Mouse (Mus musculus) embryonic facial prominence, embryonic 10.5 days (tissue): ENCODE measurements at regions not wholly inside any gene's neighbourhood (a gene's known extent, or its start where the extent isn't known, plus 50 kb on each side); places are given as distances from the start of the nearest gene placed in this dataset.
A peak's percentile ranks its signal among the peaks of the same experiment; 100 is the strongest.

ENCODE experiments used
- DNase-seq: peaks from one replicate; pipeline ENCODE4 v3.0.0-alpha.2; 2017; ENCODE audit warnings: low spot score
- H3K27ac ChIP-seq: fragments of 300-500 bp; sonication (generic); replicated peaks from 2 replicates; pipeline ENCODE4 v1.5.1; 2016; ENCODE audit warnings: mild to moderate bottlenecking
- H3K27me3 ChIP-seq: fragments of 300-500 bp; sonication (generic); replicated peaks from 2 replicates; pipeline ENCODE4 v1.6.1; 2016; ENCODE audit warnings: low read depth, mild to moderate bottlenecking; ENCODE audit not compliant: poor library complexity, severe bottlenecking
- H3K36me3 ChIP-seq: fragments of 300-500 bp; sonication (generic); replicated peaks from 2 replicates; pipeline ENCODE4 v1.6.1; 2016; ENCODE audit warnings: mild to moderate bottlenecking, moderate library complexity
- H3K4me1 ChIP-seq: fragments of 300-500 bp; sonication (generic); 2 replicates; pipeline ENCODE4 v1.6.1; 2016
- H3K4me3 ChIP-seq: fragments of 300-500 bp; sonication (generic); 2 replicates; pipeline ENCODE4 v1.5.1; 2016; ENCODE audit warnings: mild to moderate bottlenecking, moderate library complexity
- H3K9me3 ChIP-seq: fragments of 300-500 bp; sonication (generic); 2 replicates; pipeline ENCODE4 v1.6.1; 2016; ENCODE audit warnings: mild to moderate bottlenecking
- WGBS: fragments of 180-500 bp; shearing (Covaris S2); methylation state at CpG from one replicate; pipeline ENCODE4 v1.1.7; 2016; 5-methylcytosine and 5-hydroxymethylcytosine counted together

- 59% methylated on average over 12 of the region's 12 CpGs for WGBS
- Histone ChIP-seq H3K4me1 (peaks cover 8% of the 10 kb centered on the region), H3K4me3 (no peak overlapping the region), H3K27me3 (peaks cover 9% of the 10 kb centered on the region), H3K27ac (no peak overlapping the region), H3K36me3 (no peaks in the 10 kb centered on the region), H3K9me3 (no peaks in the 10 kb centered on the region)
- no peak for DNase-seq
Observed at GRCm38 (mm10) chr19:15791264-15791913, 155.7 kb downstream of the Psat1 start.

DNA sequence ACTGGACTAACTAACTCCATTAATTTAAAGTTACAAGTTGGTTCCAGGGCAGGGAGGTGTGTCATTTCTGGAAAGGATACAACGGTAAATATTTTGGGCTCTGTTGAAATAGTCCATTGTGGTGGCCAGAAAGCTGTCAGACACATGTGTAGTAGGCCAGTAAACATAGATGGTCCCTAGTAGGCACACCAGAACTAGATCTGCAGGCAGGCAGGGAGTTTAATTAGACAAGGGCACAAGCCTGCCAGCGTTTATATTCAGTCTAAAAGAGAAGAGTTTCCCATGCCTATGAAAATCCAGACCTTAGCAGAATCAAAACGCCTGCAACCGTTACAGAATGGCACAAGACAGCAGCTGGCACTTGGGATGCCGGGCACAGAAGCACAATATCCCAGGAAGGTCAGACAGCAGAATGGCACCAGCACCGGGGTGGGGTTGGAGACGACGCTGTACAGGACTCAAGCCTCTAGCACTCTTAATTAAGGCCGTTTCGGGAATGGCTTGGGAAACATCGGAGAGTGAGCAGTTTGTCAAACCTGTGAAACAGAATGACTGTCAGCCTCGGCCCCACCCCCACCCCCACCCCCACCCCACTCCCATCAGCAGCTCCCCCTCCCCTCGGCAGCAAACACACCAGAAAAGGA, 156.4 kb downstream of the Psat1 start:
- peaks cover 8% of the 10 kb centered on the region for H3K4me1 ChIP-seq
- DNase-seq: no peak
- no peak overlapping the region for H3K4me3 ChIP-seq
- no peak overlapping the region for H3K27ac ChIP-seq
- peaks cover 8% of the 10 kb centered on the region for H3K27me3 ChIP-seq
- 36% methylated on average over 13 of the region's 13 CpGs for WGBS
- H3K9me3 ChIP-seq: no peaks in the 10 kb centered on the region
- H3K36me3 ChIP-seq: no peaks in the 10 kb centered on the region

- 83% methylated on average over 5 of the region's 5 CpGs for WGBS
- Histone ChIP-seq H3K27me3 (peaks cover 8% of the 10 kb centered on the region), H3K27ac (no peak overlapping the region), H3K36me3 (no peaks in the 10 kb centered on the region), H3K9me3 (no peaks in the 10 kb centered on the region), H3K4me3 (no peak overlapping the region), H3K4me1 (peaks cover 8% of the 10 kb centered on the region)
- no peak for DNase-seq
Observed at GRCm38 (mm10) chr19:15789741-15790140, 157.4 kb downstream of the Psat1 start.

DNA sequence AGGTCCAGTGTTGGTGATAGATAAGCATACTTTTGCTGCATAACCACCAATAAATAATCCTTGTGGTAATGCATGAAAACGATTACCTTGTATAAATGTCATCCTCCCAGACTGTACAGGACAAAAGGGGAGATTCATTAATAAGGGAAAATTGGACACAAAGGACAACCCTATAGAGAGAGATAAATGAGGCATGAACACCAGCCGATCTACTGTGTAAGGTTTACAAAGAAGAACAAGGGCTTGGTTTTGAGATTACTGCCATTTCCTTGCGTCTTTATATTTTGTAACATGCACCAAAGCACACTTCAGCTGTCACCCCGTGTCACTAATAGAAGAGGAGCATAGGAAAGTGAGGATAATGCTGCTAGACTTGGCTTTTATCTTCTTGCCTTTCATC, 162.5 kb downstream of the Psat1 start:
- Histone ChIP-seq H3K27me3 (no peaks in the 10 kb centered on the region), H3K4me3 (no peak overlapping the region), H3K4me1 (no peaks in the 10 kb centered on the region), H3K27ac (no peak overlapping the region), H3K36me3 (no peaks in the 10 kb centered on the region), H3K9me3 (no peaks in the 10 kb centered on the region)
- 71% methylated on average over 4 of the region's 4 CpGs for WGBS
- no peak for DNase-seq

GRCm38 (mm10) chr19:15769651-15770050, 177.5 kb downstream of the Psat1 start:
- no peak for DNase-seq
- Histone ChIP-seq H3K36me3 (no peaks in the 10 kb centered on the region), H3K4me3 (no peak overlapping the region), H3K9me3 (no peaks in the 10 kb centered on the region), H3K27ac (no peak overlapping the region), H3K27me3 (no peaks in the 10 kb centered on the region), H3K4me1 (no peaks in the 10 kb centered on the region)
- WGBS: 84% methylated on average over 4 of the region's 4 CpGs

DNA sequence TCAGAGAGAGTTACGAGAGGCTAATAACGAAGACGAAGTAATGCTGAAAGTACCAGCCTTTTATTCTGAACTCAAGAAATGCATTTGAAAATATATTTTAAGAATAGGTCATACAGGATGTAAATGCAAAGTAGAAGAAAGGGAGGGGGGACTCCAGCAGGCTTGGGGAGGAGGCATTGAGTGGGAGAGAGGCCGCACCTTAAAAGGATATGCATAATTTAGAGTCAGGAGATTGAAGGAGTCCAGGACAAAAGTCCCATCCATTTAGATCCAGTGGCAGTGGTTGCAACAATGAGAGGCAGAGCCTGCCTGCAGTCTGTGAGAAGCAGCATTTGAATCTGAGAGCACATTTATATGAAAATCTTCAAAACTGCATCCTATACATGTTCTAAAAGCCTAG, 186.1 kb downstream of the Psat1 start:
- Histone ChIP-seq H3K27me3 (no peaks in the 10 kb centered on the region), H3K4me1 (no peaks in the 10 kb centered on the region), H3K9me3 (no peaks in the 10 kb centered on the region), H3K27ac (no peak overlapping the region), H3K4me3 (no peak overlapping the region), H3K36me3 (no peaks in the 10 kb centered on the region)
- WGBS: 86% methylated on average over 4 of the region's 4 CpGs
- DNase-seq: no peak

DNA sequence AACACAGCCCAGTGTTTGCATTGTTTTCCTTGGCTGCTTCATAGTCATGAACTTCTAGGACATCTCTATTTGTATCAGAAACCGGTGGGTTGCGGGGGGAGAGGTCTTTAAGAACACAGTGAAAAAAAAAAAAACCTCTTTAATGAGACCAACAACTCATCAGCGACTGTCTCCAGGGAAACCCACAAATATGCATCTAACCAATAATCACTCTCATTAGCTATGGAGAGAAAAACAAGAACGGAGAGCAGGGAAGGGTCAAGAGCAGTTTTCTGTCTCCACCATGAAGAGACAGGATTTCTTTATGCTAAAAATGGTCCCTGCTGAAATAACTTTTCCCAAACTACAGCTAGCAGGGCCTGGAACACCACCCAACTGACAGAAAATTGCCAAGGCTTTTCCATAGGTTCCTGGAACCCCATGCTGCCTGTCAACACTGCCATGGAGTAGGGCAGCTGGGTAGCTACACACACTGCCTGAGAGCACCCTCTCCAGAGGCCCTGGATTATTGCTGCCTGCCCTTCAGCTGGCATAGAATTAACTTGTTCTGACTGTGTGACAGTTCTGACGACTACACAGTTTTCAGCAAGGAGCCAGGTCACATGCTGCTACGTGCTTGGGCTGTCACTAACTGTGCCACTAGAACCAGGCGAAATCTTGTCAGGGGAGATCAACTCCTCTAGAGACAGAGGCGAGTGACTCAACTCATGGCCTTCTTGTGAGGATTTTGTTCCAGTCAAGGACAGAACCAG, 201.9 kb downstream of the Psat1 start:
- 64% methylated on average over 8 of the region's 8 CpGs for WGBS
- no peak for DNase-seq
- no peaks in the 10 kb centered on the region for H3K27me3 ChIP-seq
- H3K27ac ChIP-seq: no peak overlapping the region
- H3K36me3 ChIP-seq: no peaks in the 10 kb centered on the region
- H3K4me3 ChIP-seq: no peak overlapping the region
- H3K9me3 ChIP-seq: no peaks in the 10 kb centered on the region
- peaks cover 11% of the 10 kb centered on the region for H3K4me1 ChIP-seq

DNA sequence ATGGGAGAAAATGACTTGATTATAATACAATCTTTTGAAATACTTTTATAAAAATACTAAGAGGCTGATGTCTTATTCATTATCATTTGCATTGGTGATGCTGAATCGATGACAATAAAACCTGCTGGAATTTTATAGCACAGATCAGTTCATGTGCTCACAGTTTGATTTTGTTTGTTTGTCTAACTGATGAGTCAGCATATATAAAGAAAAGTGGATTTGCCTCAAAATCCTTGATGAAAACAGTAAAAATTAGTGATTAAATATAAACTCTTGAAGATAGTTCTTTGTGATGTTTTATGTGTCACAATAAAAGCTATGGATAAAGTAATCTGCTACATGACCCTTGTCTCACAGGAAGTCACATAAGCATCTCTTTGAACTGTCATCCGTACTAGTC, 210.9 kb downstream of the Psat1 start:
- H3K4me3 ChIP-seq: no peak overlapping the region
- no peak for DNase-seq
- H3K9me3 ChIP-seq: no peaks in the 10 kb centered on the region
- H3K27me3 ChIP-seq: peaks cover 14% of the 10 kb centered on the region
- 84% methylated on average over 2 of the region's 2 CpGs for WGBS
- no peak overlapping the region for H3K27ac ChIP-seq
- H3K36me3 ChIP-seq: no peaks in the 10 kb centered on the region
- H3K4me1 ChIP-seq: peaks cover 18% of the 10 kb centered on the region

- Histone ChIP-seq H3K9me3 (no peaks in the 10 kb centered on the region), H3K4me3 (0 out of 2 replicates have a peak overlapping the region, but pooled peaks have one; percentile 18), H3K27ac (0 out of 2 replicates have a peak overlapping the region, but pooled peaks have one; percentile 19), H3K4me1 (peaks cover 23% of the 10 kb centered on the region), H3K27me3 (peaks cover 23% of the 10 kb centered on the region), H3K36me3 (no peaks in the 10 kb centered on the region)
- 20% methylated on average over 13 of the region's 13 CpGs for WGBS
- peak; percentile 73 for DNase-seq
Observed at GRCm38 (mm10) chr19:15726785-15727406, 220.2 kb downstream of the Psat1 start.

DNA sequence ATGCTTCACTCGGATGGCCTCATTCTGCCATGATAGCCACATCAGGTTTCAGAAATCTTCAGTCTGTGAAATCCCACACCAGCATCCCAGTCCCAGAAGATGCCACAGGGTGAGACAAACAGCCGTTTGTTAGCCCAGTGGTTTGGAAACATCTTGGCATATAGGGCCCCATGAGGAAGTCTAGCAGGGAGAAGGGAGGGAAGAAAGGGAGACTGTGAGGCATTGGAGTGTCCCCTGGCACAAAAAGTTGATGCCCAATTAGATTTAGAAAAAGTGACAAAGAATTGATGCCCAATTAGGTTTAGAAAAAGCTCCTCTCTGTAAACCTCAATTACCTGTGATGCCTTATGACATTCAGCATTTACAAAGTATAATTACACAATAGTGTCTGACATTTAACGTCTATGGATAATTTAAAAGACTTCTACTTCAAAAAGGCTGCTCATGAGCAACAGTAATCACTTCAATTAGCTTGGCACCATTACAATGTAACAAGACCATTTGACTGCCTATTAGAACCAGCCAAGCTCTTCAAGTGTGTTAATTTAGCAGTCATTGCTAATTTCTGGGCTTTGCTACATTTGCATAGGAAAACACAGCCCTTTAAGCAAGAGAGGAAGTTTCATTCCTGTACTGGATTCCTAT, 254.6 kb downstream of the Psat1 start:
- Histone ChIP-seq H3K4me3 (no peak overlapping the region), H3K27me3 (no peaks in the 10 kb centered on the region), H3K27ac (no peak overlapping the region), H3K36me3 (no peaks in the 10 kb centered on the region), H3K4me1 (peaks cover 5% of the 10 kb centered on the region; the same call in 1 of the 2 replicates), H3K9me3 (no peaks in the 10 kb centered on the region)
- WGBS: 56% methylated on average over 3 of the region's 3 CpGs
- DNase-seq: no peak

DNA sequence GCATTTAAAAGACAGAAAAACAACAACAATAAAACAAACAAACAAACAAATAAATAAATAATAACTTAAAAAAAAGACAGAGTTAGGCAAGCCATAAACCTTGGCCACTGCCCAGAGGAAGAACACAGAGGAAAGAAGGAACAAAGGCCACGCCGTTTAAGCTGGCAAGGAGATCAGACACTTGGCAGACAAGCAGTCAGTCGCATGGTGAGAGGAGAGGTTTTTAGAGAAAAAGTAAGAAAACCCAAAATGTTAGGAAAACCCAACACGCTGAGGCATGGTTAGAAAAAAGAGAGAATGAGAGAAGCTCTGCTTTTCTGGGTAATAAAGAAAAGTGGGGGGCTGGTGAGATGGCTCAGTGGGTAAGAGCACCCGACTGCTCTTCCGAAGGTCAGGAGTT, 277.1 kb downstream of the Psat1 start:
- WGBS: 89% methylated on average over 6 of the region's 6 CpGs

GRCm38 (mm10) chr19:15669541-15669940, 277.6 kb downstream of the Psat1 start:
- H3K4me1 ChIP-seq: peaks cover 15% of the 10 kb centered on the region
- no peaks in the 10 kb centered on the region for H3K9me3 ChIP-seq
- H3K4me3 ChIP-seq: no peak overlapping the region
- 90% methylated on average over 7 of the region's 7 CpGs for WGBS
- H3K27me3 ChIP-seq: peaks cover 8% of the 10 kb centered on the region; the same call in 1 of the 2 replicates
- no peaks in the 10 kb centered on the region for H3K36me3 ChIP-seq
- DNase-seq: no peak
- H3K27ac ChIP-seq: no peak overlapping the region

More for the DNA sequence above, 277.1 kb downstream of the Psat1 start:
- no peaks in the 10 kb centered on the region for H3K36me3 ChIP-seq
- H3K27ac ChIP-seq: no peak overlapping the region
- DNase-seq: no peak
- no peaks in the 10 kb centered on the region for H3K9me3 ChIP-seq
- peaks cover 15% of the 10 kb centered on the region for H3K4me1 ChIP-seq
- H3K4me3 ChIP-seq: no peak overlapping the region
- H3K27me3 ChIP-seq: peaks cover 8% of the 10 kb centered on the region; the same call in 1 of the 2 replicates
